Mouse (Mus musculus) brain, embryonic 14.5 days (tissue): ENCODE data around the gene Clec4n.

Experiments
- CTCF ChIP-seq: fragments of 200-500 bp; IDR thresholded peaks from 2 replicates; pipeline ENCODE4 v1.5.1; 2012; ENCODE audit warnings: inconsistent platforms, mild to moderate bottlenecking, moderate library complexity, borderline replicate concordance; ENCODE audit not compliant: insufficient read depth, insufficient read length; ENCODE audit errors: extremely low read depth
- POLR2A ChIP-seq: fragments of 200-500 bp; IDR thresholded peaks from 2 replicates; pipeline ENCODE4 v1.6.1; 2012; ENCODE audit warnings: mild to moderate bottlenecking, inconsistent platforms, borderline replicate concordance; ENCODE audit not compliant: poor library complexity, insufficient read depth, insufficient read length, severe bottlenecking; ENCODE audit errors: extremely low read depth

DNA sequence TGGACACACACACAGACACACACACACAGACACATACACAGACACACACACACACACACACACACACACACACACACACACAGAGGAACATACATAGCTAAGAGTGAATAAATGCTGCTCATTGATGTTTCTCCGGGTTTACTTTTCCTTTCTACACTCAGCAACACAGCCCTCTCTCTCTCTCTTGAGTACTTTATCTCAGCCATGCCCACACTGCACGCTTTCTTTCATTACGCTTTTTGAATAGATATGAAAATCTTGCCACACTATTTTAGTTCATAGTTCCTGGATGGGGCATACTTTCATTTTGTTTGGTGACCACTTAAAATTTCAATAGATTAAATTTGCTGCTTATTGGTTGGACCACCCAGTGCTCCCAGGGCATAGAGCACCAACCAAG lies 34.6 kb downstream of the Clec4n start:
- TF ChIP-seq CTCF (no peak), POLR2A (no peak)
